ENCODE assay signal across 20 mouse cellular contexts in genomic region chr5:15883004-15883403, GRCm38 (mm10). TPM values are rescaled to one million over a fixed set of nuclear protein-coding genes. Genes with fewer than 3 reads are reported as not detected.
DNase-seq lines count a peak whose midpoint lies in the region; TF ChIP-seq lines count a peak whose summit lies in the region.
"Had no signal": no experiment of that assay in that cellular context is flagged by ENCODE, and none has a peak within 500 bp of the region (broad histone marks: within the 10 kb centered on the region; RNA-seq: fewer than 3 reads in every experiment).

No protein-coding gene starts in this region.

- no peaks in the 10 kb centered on the region for H3K4me1 ChIP-seq in testis, adult 2 months (ENCODE audit: control insufficient read depth, insufficient read depth, low read length)
- no peaks in the 10 kb centered on the region for H3K4me1 ChIP-seq in lung, adult 2 months (ENCODE audit: control insufficient read depth, insufficient read depth, low read length)
- H3K4me1 ChIP-seq: forebrain, embryonic 13.5 days; limb, embryonic 15.5 days; liver, embryonic 15.5 days; neural tube, embryonic 12.5 days had no signal

- DNase-seq in cerebellum, adult 9-10 months: peak; percentile 3
- no peak for DNase-seq in cerebellum, adult 11 months
- peak; percentile 22 for DNase-seq in left cerebral cortex, postnatal 4 days
- DNase-seq in left cerebral cortex, postnatal 14 days (ENCODE audit: low spot score in 2 of 2): no peak
- DNase-seq in testis, postnatal 14 days (ENCODE audit: low spot score): no peak
- DNase-seq in lung, adult 2 months: no peak
- DNase-seq in kidney, adult 11 months: no peak
- DNase-seq: adrenal gland, postnatal 10 days; gastrocnemius, postnatal 25 days; heart, adult 2 months; kidney, postnatal 4 days; right cerebral cortex, adult 18-20 months; thymus, postnatal 4 days had no signal

- H3K4me3 ChIP-seq in testis, adult 2 months (ENCODE audit: control insufficient read depth, low read depth, low read length): peak overlapping the region; percentile 71
- H3K4me3 ChIP-seq in lung, adult 2 months (replicated peaks; ENCODE audit: extremely low read depth, low read depth, low read length): no peak overlapping the region
- H3K4me3 ChIP-seq: erythroblast, embryonic 14.5 days; forebrain, embryonic 13.5 days; heart, adult 2 months; limb, embryonic 15.5 days; liver, embryonic 15.5 days; neural tube, embryonic 12.5 days had no signal

- no peak for TF ChIP-seq POLR2A in testis, adult 2 months (IDR thresholded peaks at IDR 0.05; ENCODE audit: control insufficient read depth, low read depth, low read length)
- no peak for TF ChIP-seq POLR2A in lung, adult 2 months (IDR thresholded peaks at IDR 0.05; ENCODE audit: borderline replicate concordance, extremely low read depth, low read depth, low read length)

- intact Hi-C loops in left cerebral cortex, postnatal 4 days (cut with DNase I): no loop called here
- intact Hi-C loops in left cerebral cortex, postnatal 14 days (cut with DNase I): no loop called here

- TF ChIP-seq CTCF in testis, adult 2 months (IDR thresholded peaks at IDR 0.05; ENCODE audit: control insufficient read depth, insufficient read depth, insufficient replicate concordance, low read depth, low read length): no peak
- no peak for TF ChIP-seq CTCF in lung, adult 2 months (IDR thresholded peaks at IDR 0.05; ENCODE audit: insufficient read depth, low read length)

- no peak overlapping the region for H3K27ac ChIP-seq in testis, adult 2 months (ENCODE audit: control insufficient read depth, insufficient read depth, low read depth, low read length)
- H3K27ac ChIP-seq: forebrain, embryonic 13.5 days; heart, adult 2 months; limb, embryonic 15.5 days; liver, embryonic 15.5 days; neural tube, embryonic 12.5 days had no signal

- no peaks in the 10 kb centered on the region for H3K36me3 ChIP-seq in testis, adult 2 months (ENCODE audit: control insufficient read depth, insufficient read depth, low read length)
- H3K36me3 ChIP-seq: G1E; limb, embryonic 15.5 days; liver, embryonic 15.5 days; neural tube, embryonic 12.5 days had no signal

- H3K27me3 ChIP-seq in testis, adult 2 months (ENCODE audit: control insufficient read depth, insufficient read depth, low read length): no peaks in the 10 kb centered on the region
- H3K27me3 ChIP-seq: forebrain, embryonic 13.5 days; limb, embryonic 15.5 days; liver, embryonic 15.5 days; neural tube, embryonic 12.5 days had no signal

RNA-seq across cellular contexts. Expression of gene Cacna2d1, which starts 51.5 kb away (rescaled TPM):
- total RNA-seq in left cerebral cortex, postnatal 4 days (2021): 100 to 1,000 TPM; 135 to 138 TPM
- 100 to 1,000 TPM; 196 to 212 TPM for total RNA-seq in left cerebral cortex, postnatal 14 days (2021)
- polyA plus RNA-seq in testis, adult 2 months (2012; rRNA removed): 1.4 and 1.5 TPM in 2 replicates
- polyA plus RNA-seq in lung, adult 2 months (2012; rRNA removed): 2.8 and 5.5 TPM in 2 replicates
- polyA plus RNA-seq: erythroblast, embryonic 14.5 days; G1E had no signal

Comparison
In these comparisons a context has a peak if more than half of its experiments do, and no peak if none do; other contexts are left out.
1. DNase-seq: peak in cerebellum, adult 9-10 months (single experiment) and left cerebral cortex, postnatal 4 days (single experiment); none in cerebellum, adult 11 months (single experiment), left cerebral cortex, postnatal 14 days (0 of 2), testis, postnatal 14 days (single experiment), lung, adult 2 months (single experiment) and kidney, adult 11 months (single experiment).